Mouse (Mus musculus) heart, adult 2 months (tissue): Measurements from ENCODE around the gene 2610301B20Rik.

Experiments
- CTCF ChIP-seq: fragments of 200-600 bp; IDR thresholded peaks from 2 replicates; pipeline ENCODE4 v1.8.1; 2022; ENCODE audit warnings: antibody characterized with exemption, mild to moderate bottlenecking, moderate library complexity
- POLR2A ChIP-seq: fragments of 200-500 bp; IDR thresholded peaks from 2 replicates; pipeline ENCODE4 v1.6.1; 2011; ENCODE audit warnings: mild to moderate bottlenecking, low read depth, low read length, control low read depth; ENCODE audit not compliant: insufficient read depth

- no peak for TF ChIP-seq CTCF
- TF ChIP-seq POLR2A, result no peak
Observed at GRCm38 (mm10) chr4:10924140-10924539, 49.8 kb downstream of the 2610301B20Rik start.
